Mouse (Mus musculus) urinary bladder, postnatal 10 days (tissue): ENCODE measurements around the gene Stk38l.
"Not testable (repeated sequence)": the region's sequence is repeated elsewhere in the genome, so short reads cannot be mapped to it uniquely, and the experiment has no call there.

Source experiments
- DNase-seq: peaks from one replicate; pipeline ENCODE4 v3.0.0; 2022; ENCODE audit warnings: low spot score

Stk38l gene

DNA sequence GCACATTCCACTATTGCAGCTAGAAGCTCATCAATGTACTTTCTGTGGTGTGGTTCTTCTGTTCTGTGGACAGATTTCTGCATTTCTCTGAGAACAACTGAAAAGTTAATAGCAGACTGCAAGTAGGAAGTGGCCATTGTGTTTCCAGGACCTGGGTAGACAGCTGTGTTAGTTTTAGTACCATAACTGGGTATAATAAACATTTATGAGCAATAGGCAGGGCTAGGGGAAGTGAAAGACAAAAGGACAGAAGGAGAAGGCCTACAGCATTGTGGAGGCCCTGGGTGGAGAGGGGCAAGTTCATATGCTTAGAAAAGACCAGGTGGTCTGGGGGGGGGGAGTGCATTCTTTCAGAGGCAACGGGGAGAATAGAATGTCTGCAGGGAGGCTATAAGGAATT, 8.8 kb downstream of the Stk38l start:
- DNase-seq = no peak

DNA sequence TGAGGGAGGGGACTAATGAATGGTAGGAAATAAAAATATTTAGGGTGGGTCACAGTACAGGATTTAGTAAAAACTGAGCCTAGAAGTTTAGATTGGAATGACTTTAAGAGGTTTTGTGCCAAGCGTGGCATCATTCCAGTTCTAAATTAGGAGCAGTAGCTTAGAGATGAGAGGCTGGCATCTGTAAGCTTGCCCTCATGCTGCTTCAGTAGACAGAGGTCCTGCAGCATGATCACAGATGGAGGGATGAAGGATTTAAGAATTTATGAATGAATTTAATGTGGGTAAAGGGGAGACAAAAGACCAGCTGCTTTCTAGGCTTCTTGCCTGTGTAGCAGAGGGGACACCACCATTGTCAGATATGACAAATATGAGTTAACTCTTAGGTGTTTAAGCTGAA, 14.1 kb downstream of the Stk38l start:
- DNase-seq = no peak

DNA sequence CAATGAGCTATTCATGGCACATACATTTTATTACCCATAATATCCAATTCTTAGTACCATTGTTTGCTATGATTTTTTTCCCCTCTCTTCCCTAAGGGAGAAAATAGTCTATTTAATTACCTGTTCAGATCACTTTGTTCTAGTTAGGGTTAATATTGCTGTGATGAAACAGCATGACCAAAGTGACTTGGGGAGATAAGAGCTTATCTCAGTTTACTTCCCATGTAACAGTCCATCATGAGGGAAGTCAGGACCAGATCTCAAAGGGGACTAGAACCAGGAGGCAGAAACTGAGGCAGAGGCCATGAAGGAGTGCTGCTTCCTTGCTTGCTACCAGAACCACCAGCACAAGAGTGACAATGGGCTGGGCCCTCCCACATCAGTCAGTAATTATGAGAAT, 15.9 kb downstream of the Stk38l start:
- no peak for DNase-seq

DNA sequence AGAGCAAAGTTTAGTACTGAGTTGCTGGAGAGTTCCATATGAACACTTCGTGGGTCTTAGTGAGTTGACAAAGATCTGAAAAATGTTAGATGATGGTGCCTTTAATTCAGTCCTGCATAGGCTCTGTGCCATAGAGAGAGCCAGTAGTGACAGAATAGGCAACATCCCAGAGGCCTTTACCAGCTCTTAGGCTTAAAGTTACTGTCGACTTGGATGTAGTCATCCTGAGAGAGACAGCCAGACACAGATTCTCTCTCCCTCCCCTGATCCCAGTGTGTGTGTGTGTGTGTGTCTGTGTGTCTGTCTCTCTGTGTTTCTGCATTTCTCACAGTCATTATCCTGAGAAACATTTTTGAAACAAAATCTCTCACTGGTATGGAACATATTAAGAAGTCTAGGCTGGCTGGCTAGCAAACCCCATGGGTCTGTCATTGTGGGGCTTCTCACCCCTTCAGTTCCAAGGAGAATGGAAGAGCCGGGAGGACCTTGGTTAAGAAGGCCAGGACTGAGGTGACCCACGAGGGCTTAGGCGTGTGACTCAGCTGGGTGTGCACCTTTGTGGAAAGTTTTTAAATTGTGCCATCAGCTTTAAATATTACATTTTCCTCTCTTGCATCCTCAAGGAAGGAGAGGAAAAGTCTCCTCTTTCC, 17.3 kb downstream of the Stk38l start:
- no peak for DNase-seq

DNA sequence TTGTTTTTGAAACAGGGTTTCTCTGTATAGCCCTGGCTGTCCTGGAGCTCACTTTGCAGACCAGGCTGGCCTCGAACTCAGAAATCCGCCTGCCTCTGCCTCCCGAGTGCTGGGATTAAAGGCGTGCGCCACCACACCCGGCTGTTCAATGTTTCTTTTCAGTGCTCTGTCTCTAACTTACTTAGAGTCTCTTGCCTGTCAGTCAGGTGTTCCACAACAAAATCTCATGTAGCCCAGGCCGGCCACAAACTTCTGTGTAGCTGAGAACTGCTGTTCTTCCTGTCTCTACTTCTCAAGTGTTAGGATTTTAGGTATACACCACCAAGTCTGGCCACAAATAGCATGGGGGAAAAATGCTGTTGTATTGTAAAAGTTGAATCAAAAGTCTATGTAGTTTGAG, 19.5 kb downstream of the Stk38l start:
- not testable (repeated sequence) for DNase-seq

DNA sequence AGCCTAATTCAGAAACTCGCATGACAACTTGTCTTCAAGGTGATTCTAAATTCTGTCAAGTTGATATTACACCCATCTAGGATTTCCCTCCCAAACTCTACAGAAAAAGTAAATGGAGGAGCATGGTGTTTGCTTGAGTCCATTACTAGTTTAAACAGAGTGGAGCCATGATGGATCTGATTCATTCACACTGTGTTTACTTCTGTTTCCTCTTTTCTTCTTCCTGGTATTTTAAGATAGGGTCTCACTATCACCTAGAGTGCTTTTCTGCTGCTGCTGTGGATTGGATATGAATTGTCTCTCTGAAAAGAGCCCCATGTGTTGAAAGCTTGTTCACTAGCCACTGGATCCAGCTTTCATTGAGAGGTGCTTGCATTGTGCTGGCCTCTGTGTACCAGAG, 20.4 kb downstream of the Stk38l start:
- DNase-seq = no peak

DNA sequence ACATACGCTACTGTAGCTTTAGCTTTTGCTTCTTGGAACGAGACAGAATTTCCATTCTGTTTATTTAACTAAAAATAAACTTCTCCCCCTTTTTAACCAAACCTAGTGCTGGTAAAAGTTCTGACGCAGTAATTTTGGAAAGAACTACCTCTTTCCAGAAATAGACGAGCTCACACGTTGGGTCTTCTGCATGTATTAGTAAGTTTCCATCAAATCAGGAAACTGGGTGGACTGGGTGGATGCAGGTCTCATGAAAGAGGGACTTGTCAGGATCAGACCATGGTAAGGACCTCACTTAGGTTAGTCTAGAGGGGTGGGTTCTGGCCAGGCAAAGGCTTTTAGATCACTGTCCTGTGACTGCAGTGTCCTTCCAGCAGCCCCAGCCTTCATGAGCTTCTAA, 21.8 kb downstream of the Stk38l start:
- no peak for DNase-seq

DNA sequence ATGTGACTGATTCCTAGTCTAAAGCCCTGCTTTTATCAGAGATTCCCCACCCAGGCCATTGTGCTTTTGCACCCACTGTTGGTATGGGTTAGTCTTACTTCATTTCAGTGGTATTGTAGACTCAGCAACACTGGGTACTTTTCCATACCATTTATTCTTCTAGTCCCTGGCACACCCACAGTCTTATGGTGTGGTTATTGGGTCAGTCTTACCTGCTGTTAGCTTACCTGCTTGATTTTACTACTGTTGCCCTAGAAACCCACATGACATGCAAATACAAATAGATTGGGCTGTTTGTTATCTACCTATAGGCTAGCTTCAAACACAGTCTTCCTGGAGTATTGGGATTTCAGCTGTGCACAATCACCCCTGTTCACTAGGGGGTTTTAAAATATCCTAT, 22.3 kb downstream of the Stk38l start:
- DNase-seq = no peak

DNA sequence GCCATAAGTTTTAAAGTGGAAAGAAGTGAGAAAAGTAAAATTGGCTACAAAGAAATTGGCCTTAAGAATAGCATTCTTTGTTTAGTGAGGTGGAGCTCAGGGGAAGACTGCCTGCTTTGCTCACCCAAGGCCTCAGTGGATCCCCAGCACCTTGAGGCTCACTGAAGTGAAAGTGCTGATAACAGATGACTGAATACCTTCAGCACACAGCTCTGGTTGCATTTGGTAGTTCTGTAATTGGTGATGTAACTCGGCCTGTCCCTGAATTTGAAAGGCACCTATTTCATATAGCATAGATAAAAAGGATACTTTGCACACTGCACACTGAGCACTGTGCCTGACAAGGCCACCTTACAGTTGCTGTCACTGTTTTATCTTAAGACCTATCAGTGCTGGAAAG, 23.5 kb downstream of the Stk38l start:
- DNase-seq = no peak

DNA sequence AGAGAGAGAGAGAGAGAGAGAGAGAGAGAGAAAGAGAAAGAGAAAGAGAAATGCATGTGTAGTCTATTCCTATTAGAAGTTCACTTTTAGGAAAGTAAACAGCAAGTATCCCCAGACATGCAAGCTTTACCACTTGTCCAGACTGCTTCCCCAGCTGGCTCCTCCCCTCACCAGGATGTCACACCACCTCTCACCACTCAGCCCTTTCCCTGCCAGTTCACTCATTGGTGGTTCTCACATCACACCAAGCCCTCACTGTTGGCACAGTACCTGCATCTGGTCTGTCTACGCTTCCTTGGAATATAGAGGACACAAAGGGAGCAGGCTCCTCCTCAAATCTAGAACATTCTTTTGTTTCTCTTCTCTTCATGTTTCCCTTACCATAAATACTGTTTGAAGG, 26.9 kb downstream of the Stk38l start:
- peak; percentile 11 for DNase-seq

DNA sequence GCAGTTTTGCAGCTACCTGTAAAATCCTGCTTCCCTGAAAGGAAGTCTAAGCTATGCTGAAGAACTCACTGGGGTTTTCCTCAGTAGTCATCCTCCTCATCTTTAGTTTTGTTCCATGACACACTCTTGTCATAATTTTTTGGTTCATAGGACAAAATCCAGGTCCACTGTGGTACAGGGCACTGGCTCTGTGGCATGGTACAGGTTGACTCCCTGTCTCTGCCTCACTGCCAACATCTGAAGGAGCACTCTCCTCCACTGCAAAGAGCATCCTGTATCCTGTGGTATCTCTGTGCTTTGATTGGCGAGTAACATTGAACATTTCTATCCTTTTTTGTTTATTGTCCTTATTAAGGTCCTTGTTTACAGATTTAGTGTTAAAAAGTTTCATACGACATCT, 27.4 kb downstream of the Stk38l start:
- no peak for DNase-seq

DNA sequence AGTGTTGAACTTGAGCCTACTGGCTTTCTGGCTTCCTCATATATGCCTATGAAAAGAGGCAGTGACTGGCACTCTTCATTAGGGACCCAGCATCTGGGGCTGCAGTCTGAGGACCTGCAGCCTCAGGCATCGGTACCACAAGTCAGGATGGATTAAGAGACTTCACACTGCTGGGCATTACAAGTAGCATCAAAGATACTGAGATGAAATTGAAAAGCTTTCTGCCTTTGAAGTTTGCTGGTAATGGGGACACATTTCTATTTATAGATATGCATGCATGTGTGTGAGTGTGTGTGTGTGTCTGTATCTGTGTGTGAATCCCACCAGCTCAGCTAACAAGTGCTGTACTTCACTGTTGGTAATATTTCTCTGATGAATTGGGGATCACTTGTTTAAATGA, 27.8 kb downstream of the Stk38l start:
- no peak for DNase-seq

DNA sequence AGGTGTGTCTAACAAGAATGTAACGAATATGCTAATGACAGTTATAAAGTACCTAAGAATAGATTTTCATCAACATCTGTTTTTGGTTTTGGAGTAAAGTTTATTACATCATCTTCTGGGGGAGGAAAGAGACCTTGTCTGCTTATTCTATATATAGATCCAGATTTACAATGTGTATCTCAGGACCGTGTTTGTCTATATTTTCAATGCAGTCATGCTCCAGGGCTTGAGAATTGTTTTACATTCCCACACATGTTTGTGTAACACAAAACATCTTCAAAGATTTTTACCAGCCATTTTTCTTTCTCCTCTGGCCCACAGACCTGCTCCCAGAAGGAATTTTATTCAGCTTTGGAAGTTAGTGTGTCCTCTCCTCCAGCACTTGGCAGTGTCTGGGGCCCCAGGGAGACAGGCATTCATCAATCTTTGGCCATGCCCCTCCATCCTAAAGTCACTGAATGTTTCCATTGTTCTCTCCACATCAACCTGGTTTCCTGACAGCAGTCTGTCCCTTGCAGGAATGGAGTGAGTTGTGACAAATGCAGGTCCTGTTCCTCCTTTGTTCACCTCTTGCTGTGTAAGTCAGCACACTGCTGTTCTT, 28.9 kb downstream of the Stk38l start:
- DNase-seq = no peak

DNA sequence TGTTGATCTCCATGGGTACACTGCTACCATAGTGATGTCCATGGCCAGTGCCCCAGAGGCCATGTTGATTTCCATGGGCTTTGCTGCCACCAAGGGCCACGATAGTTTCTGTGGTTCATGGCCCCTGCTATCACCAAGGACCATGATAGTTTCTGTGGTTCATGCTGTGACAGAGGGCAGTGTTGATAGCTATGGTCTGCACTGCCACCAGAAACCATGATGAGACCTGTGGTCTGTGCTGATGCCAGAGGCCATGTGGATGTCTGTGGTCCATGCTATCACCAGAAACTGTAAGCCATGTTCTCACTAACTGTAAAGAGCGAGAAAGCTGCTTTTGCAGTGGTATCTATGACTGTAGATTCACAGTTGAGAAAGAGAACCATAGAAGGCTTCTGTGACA, 30.3 kb downstream of the Stk38l start:
- DNase-seq = no peak

DNA sequence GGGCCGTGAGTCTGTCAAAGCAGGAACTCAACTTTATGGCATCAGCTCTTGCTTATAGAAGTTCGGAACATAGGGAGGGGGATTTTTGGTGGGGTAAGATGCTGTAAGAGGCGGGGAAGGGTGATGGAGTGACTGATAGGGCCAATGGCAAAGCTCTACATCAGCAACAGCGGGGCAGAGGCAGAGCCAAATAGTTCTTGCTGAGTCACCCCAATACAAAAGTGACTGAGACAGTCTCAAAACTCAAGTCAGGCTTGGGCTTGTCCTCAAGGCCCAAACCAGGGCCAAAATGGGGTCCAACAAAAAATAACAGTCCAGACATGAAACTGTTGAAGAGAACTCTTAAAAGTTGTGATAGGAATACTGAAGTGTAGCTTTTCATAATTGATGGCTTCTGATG, 30.9 kb downstream of the Stk38l start:
- no peak for DNase-seq

DNA sequence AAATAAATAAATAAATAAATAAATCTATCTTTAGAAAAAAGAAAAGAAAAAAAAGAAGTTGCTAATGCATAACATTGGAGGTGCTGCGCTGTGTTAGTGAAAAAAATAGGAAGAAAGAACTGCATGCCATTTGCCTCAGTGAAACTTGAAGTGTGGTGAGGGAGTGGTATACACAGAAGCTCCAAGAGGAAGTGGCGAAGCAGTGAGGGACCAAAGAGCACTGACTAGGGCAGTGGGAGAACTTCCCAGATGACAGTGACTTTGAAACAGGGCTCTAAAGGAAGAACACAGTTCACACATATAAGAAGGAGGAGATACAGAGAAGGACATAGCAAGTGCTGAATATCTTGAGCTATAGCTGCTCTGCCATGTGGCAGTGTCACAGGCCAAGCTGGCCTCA, 34.2 kb downstream of the Stk38l start:
- no peak for DNase-seq

DNA sequence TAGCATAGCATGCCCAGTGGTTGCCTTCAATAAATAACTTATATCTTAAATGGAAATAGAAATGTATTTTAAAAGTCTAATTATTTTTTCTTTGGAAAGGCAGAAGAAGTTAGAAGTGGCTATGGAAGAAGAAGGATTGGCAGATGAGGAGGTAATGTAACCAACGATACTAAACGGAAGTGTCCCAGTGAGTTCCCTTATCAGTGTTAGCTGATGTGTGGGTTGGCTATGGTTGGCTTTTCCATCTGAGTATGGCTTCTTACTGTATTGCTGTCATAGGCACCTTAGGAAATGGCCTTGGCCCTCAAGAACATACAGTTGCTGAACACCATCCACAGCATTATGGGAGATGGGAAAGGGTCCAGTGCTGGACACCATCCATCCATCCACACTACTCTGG, 35.2 kb downstream of the Stk38l start:
- no peak for DNase-seq

DNA sequence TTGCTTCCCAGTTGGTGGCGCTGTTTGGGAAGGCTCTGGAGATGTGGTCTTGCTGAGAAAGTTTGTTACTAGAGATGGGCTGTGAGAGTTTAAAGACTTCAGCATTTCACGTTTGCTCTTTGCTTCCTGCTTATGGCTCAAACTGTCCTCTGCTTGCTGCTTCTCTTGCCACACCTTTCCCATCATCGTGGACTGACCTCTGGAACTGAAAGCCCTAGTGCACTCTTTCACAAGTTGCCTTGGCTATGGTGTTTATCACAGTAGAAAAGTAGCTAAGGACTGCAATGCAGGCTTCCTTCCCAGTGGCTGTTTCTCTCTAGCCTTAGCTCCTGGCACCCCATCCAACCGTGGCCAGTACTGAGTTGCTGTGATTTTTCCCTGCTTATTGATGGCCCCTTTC, 35.9 kb downstream of the Stk38l start:
- DNase-seq = no peak

DNA sequence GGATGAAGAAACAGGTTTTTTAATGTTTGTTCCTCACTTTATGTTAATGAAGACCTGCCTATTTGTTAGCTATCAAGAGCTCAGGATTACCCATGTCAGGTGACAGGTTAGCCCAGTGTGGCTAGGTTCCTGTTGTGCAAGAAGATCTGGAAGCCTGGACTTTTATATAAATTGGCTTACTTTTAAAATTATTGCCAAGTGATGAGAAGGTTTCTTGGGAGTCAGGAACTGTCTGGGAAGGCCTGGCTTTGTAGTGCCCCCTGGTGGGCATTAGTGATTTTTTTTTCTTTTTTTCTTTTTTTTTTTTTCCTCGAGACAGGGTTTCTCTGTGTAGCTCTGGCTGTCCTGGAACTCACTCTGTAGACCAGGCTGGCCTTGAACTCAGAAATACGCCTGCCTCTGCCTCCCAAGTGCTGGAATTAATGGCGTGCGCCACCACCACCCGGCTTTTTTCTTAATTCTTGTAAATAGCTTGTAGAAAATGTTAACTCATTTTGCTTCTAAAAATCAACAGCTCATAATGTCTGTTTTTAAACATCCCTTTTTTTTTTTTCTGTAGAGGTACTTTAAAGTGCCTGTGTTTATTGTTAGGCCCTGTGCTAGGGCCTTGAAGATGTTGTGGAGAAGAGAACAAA, 37.6 kb downstream of the Stk38l start:
- DNase-seq = no peak

DNA sequence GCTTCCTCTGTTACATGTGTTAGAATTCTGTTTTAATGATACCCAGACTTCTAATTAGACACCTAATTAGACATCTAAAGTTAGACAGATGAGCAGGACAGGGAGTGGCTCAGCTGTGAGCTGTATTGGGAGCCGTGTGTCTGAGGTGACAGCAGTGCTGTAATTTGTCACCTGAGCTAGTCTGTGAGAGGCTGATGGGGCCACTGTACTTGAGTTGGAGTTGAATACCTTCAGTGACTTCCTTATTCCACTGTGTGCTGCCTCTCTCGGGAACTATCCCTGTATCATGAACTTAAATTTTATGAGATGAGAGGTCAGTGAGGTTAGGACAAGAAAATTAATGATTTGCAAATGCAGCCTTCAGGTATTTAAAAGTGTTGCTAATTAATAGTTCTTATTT, 39.8 kb downstream of the Stk38l start:
- no peak for DNase-seq

DNA sequence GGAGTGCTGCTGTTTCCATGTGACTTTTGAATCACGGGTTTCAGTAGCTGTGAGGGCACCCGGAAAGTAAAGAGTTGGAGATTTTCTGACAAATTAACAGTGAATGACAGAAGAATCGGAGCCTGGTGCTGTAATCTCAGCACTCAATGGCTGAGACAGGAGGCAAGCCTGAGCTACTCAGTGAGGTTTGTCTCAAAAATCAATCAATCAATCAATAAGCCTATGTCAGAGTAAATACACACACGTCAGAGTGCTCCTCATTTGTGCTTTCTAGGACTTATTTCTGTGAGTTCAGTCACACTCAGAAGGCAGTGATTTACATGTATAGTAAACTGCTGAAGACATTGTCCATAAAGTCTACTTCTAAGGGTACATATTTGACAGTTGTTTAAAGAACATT, 40.5 kb downstream of the Stk38l start:
- no peak for DNase-seq

DNA sequence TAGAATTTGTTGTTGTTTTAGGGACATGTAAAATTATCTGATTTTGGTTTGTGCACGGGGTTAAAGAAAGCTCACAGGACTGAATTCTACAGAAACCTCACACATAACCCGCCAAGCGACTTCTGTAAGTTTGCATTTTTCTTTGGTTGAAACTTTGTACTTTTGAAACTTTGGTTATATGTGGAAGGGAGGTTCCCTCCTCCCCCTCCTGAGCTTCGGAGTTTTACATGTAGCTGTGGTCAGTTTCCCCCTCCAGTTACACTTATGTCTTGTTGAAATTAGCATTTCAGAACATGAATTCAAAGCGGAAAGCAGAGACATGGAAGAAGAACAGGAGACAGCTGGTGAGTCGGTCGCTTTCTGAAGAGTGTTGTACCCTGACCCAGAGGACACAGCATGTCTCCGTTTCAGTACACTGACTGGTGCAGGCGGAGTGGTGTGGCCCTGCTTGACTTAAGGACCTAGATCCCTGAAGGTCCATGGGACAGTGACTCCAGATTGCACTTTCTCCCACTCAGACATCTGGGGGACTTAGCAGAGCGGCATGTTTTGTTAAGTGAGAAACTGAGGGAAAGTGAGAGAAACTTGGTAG, 44.1 kb downstream of the Stk38l start:
- no peak for DNase-seq

DNA sequence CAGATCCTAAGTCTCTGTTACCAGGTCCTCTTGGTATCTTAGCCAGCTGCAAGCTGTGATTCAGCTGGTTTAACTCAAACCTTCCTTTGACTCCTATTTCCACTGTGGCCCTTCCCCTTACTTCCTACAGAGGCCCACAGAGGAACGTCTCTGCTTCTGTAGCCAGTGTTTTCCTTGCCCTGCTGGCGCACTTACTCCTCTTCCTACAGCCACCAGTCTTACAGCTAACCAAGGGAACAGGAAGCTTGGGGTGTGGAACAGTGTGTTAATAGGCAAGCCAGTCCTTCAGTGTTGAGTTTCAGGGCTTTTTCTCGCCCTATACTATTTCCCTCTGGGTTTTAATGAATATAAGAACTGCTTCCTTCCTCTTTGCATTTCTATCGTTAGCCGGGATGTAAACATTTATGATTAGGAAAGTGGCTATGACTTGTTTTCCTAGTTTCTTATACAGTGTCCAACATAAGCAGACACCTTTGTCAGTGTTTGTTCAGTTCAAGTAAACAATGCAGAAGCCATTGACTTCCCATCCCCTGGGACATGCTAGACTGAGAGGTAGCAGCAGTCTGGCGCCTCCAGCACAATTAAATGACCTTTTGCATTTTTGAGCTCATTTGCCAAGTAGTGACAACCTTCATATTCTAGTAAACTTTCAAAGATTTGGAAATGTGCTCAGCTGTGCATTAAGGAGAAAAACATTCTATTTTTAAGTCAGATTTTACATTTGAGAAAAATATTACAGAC, 45.4 kb downstream of the Stk38l start:
- no peak for DNase-seq
